Mouse (Mus musculus) embryonic facial prominence, embryonic 11.5 days (tissue): ENCODE measurements around the gene Hpd. TPM values are rescaled to one million over a fixed set of nuclear protein-coding genes. Genes with fewer than 3 reads are reported as not detected.

Source experiments
- ATAC-seq: fragments of 200-750 bp; cut with Nextera tagmentation; replicated peaks from 2 replicates; pipeline ENCODE4 v1.8.0; 2017; ENCODE audit warnings: low read depth; ENCODE audit not compliant: insufficient number of reproducible peaks, low FRiP score, low TSS enrichment
- DNase-seq: peaks from one replicate; pipeline ENCODE4 v3.0.0-alpha.2; 2015; ENCODE audit warnings: low spot score
- H3K27ac ChIP-seq: fragments of 300-500 bp; sonication (generic); replicated peaks from 2 replicates; pipeline ENCODE4 v1.5.1; 2014; ENCODE audit warnings: mild to moderate bottlenecking, low read depth, low read length, control low read depth
- H3K27me3 ChIP-seq: fragments of 300-500 bp; sonication (generic); 2 replicates; pipeline ENCODE4 v1.6.1; 2014; ENCODE audit warnings: mild to moderate bottlenecking, low read length, moderate library complexity, mixed read lengths; ENCODE audit not compliant: control insufficient read depth, insufficient read depth
- H3K36me3 ChIP-seq: fragments of 300-500 bp; sonication (generic); replicated peaks from 2 replicates; pipeline ENCODE4 v1.6.1; 2014; ENCODE audit warnings: low read depth, mild to moderate bottlenecking, low read length, moderate library complexity, mixed read lengths; ENCODE audit not compliant: control insufficient read depth, insufficient read depth
- H3K4me1 ChIP-seq: fragments of 300-500 bp; sonication (generic); 2 replicates; pipeline ENCODE4 v1.6.1; 2014; ENCODE audit warnings: low read length, mixed read lengths; ENCODE audit not compliant: control insufficient read depth, insufficient read depth
- H3K4me2 ChIP-seq: fragments of 300-500 bp; sonication (generic); 2 replicates; pipeline ENCODE4 v1.6.1; 2014; ENCODE audit warnings: low read depth, mild to moderate bottlenecking, control low read depth, low read length, moderate library complexity
- H3K4me3 ChIP-seq: fragments of 300-500 bp; sonication (generic); 2 replicates; pipeline ENCODE4 v1.5.1; 2014; ENCODE audit warnings: low read depth, low read length, control low read depth
- H3K9ac ChIP-seq: fragments of 300-500 bp; sonication (generic); replicated peaks from 2 replicates; pipeline ENCODE4 v1.6.1; 2014; ENCODE audit warnings: mild to moderate bottlenecking, control low read depth, low read length
- H3K9me3 ChIP-seq: fragments of 300-500 bp; sonication (generic); replicated peaks from 2 replicates; pipeline ENCODE4 v1.6.1; 2016; ENCODE audit warnings: mild to moderate bottlenecking, low read length, inconsistent platforms, mixed read lengths; ENCODE audit not compliant: control insufficient read depth
- WGBS: fragments of 180-500 bp; shearing (Covaris S2); extraction: QIAGEN DNeasy Blood & Tissue Kit; methylation state at CpG from one replicate; pipeline ENCODE4 v1.1.7; 2014; 5-methylcytosine and 5-hydroxymethylcytosine counted together
- polyA plus RNA-seq: library from polyadenylated mRNA; unstranded; fragments of >200 nt; fragmentation: Nextera tagmentation; extraction: Ambion mirVana; gene quantifications from 2 replicates; pipeline ENCODE4 v1.2.1, GENCODE M21; 2014

Hpd gene
- polyA plus RNA-seq, 1 experiment from 2014 or later: not detected

DNA sequence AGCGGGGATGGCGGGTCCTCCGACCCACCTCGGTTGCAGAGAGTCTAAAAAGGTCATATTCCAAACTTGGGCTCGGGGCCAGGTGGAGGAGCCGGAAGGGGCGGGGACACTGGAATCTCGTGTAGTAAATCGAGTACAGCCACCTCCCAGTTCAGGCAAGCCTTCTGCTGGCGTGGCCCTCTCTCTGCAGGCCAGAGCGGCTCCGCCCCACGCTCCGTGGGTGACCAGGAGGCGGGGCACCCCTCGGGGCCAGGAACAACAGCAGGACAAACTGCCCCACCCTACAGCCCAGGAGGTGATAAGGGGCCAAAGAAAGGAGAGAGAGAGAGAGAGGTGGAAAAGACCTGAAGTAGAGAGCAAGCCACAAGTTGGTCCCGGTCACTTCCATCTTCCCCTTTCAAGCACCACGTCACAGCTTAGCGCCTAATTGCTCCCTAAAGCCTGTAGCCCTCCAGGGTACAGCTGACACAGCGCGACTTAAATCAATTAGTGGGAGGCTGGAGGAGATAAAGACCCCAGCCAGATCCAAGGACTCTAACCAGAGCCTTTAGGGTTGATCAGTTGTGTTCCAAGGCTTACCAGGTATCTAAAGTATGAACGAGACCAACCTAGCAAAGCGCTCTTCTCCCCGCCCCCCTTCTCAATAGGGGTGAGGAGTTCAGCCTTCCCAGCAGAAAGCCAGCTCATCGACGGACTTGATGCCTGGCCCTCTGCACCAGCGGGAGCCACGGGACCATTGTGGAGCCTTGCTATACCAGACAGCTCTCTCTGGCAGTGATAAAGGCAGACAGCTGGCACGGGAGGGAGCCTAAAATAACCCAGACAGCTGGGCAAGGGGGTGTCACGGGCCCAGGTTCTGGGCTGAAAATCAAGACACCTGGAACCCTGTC lies 46.8 kb downstream of the Hpd start:
- Histone ChIP-seq H3K9ac (peak overlapping the region; percentile 50), H3K27me3 (no peaks in the 10 kb centered on the region), H3K9me3 (no peaks in the 10 kb centered on the region), H3K27ac (peak overlapping the region; percentile 100), H3K4me2 (peak overlapping the region; percentile 92), H3K4me1 (peaks cover 21% of the 10 kb centered on the region), H3K36me3 (no peaks in the 10 kb centered on the region), H3K4me3 (peak overlapping the region; percentile 98)
- peak; percentile 70 for DNase-seq
- WGBS: 2% methylated on average over 30 of the region's 30 CpGs
- ATAC-seq: no peak

DNA sequence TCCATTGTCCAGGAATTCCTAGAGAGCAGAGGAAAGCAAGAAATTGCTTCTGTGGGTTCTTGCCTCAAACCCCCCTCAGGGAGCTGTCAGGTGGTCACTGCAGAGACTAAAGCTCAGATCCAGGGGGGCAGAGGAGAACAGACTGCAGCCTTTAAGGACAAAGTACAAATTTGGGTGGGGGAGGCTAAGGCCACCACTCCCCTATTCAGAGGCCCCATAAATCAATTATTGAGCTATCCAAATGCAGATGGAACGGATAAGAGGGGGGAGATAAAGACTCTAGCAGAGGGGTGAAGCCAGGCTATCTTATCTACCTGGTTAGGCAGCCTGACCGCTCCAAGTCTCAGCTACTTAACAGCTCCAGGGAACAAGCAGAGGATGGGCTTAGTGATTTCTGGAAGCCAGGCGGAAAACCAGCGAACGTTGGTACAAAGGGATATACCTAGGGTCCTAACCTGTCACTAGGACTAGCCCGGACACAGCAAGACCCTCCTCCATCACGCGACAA lies 47.6 kb downstream of the Hpd start:
- Histone ChIP-seq H3K4me1 (peaks cover 21% of the 10 kb centered on the region), H3K36me3 (no peaks in the 10 kb centered on the region)
- WGBS: 19% methylated on average over 8 of the region's 8 CpGs

DNA sequence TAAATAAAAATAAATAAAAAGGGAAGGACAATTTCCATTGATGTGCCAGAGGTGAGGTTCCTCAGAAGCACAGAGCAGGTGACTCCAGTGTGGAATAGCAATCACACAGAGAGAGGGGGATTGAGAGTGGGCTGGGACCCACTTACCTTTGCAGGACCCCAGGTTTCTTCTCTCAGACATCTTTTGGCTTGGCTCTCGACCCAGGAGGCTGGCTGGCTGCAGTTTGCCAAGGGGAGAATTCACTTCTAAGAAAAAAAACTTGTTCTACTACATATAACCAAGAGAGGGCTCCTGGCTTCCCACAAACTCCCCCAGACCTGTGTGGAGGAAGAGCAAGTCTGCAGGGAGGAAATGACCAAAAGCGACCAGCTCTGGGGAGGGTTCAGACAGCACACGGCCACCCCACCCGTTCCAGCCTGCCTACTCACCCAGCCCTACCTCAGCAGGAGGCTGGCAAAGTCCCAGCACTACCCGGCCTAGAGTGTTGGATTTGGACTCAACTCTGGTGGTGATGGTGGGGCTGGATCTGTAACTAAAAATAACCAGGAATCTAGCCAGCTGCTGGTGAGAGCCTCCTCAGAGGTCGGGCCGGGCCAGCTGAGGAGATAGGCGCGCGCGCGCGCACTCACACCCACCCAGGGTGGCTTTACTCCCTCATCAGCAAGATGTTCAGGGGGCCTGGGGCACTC lies 48.2 kb downstream of the Hpd start:
- Histone ChIP-seq H3K27ac (peak overlapping the region; percentile 100), H3K36me3 (no peaks in the 10 kb centered on the region), H3K4me3 (peak overlapping the region; percentile 98), H3K27me3 (no peaks in the 10 kb centered on the region), H3K4me1 (peaks cover 21% of the 10 kb centered on the region), H3K9me3 (no peaks in the 10 kb centered on the region), H3K9ac (peak overlapping the region; percentile 50), H3K4me2 (peak overlapping the region; percentile 92; the same call in 1 of the 2 replicates)
- no peak for ATAC-seq
- whole genome bisulfite sequencing: 39% methylated on average over 13 of the region's 13 CpGs
- DNase-seq: no peak

More for the DNA sequence above, 47.6 kb downstream of the Hpd start:
- ATAC-seq: no peak
- H3K27me3 ChIP-seq: no peaks in the 10 kb centered on the region
- H3K4me3 ChIP-seq: peak overlapping the region; percentile 98
- peak overlapping the region; percentile 50 for H3K9ac ChIP-seq
- no peaks in the 10 kb centered on the region for H3K9me3 ChIP-seq
- DNase-seq: no peak
- H3K4me2 ChIP-seq: peak overlapping the region; percentile 92
- peak overlapping the region; percentile 100 for H3K27ac ChIP-seq

DNA sequence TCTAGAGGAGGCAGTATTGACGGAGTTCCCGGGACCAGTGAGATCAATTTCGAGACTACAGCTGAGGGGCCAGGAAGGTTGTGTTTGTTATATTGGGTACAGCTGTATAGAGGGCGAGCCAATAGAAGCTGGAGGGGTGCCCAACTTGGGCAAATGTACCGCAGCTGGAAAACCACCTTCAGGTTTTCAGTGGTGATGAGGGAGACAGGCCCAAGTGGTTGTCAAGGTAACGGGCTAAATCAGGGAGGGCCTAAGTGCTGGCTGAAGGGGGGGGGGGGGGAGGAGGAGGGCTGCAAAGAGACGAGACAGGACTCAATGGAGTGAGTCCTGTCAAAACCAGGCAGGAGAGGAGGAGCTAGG lies 48.8 kb downstream of the Hpd start:
- H3K27ac ChIP-seq: peak overlapping the region; percentile 16
- no peaks in the 10 kb centered on the region for H3K36me3 ChIP-seq
- WGBS: 21% methylated on average over 7 of the region's 7 CpGs
- no peaks in the 10 kb centered on the region for H3K27me3 ChIP-seq
- DNase-seq (peak; percentile 60), ATAC-seq (peak; percentile 3; the same call in 1 of the 2 replicates)
- peaks cover 21% of the 10 kb centered on the region for H3K4me1 ChIP-seq
- no peak overlapping the region for H3K9ac ChIP-seq
- H3K4me3 ChIP-seq: no peak overlapping the region; the same call in 1 of the 2 replicates
- H3K4me2 ChIP-seq: peak overlapping the region; percentile 13
- H3K9me3 ChIP-seq: no peaks in the 10 kb centered on the region

DNA sequence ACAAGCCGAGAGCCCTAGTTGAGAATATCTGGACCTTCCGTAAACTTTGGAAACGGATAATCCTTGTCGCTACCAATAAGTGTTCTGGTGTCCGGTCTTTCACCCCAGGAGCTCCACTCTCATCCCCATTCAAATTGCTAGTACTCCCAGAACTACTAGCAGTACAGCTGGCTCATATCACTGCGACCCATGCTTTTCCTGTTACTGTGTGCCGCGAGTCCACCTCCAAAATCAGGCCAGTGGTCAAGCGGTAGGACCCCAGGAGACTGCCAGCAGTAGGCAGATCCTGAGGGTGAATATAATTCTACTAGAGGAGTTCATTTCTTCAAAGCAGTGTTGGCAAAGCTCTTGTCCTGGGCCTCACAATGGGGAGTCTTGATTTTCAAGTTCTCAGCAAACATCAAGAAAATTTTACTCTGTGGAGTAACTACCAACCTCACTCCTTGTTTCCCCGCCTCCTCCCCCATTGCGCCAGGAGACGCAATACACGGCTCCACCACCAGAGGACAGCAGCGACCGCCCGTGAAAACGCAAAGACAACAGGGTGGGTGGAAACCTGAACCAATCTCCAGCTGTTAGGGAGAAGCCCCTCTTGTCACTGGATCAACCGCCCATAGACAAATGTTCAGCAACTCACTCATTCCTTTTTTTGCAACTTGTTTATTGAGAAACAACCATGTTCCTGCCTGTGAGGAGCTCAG lies 49.3 kb downstream of the Hpd start:
- DNase-seq (peak; percentile 83), ATAC-seq (no peak)
- Histone ChIP-seq H3K4me2 (peak overlapping the region; percentile 13; the same call in 1 of the 2 replicates), H3K27me3 (no peaks in the 10 kb centered on the region), H3K27ac (peak overlapping the region; percentile 16), H3K4me1 (peaks cover 21% of the 10 kb centered on the region), H3K4me3 (no peak overlapping the region; the same call in 1 of the 2 replicates), H3K9ac (no peak overlapping the region), H3K9me3 (no peaks in the 10 kb centered on the region), H3K36me3 (no peaks in the 10 kb centered on the region)
- 18% methylated on average over 18 of the region's 18 CpGs for WGBS

DNA sequence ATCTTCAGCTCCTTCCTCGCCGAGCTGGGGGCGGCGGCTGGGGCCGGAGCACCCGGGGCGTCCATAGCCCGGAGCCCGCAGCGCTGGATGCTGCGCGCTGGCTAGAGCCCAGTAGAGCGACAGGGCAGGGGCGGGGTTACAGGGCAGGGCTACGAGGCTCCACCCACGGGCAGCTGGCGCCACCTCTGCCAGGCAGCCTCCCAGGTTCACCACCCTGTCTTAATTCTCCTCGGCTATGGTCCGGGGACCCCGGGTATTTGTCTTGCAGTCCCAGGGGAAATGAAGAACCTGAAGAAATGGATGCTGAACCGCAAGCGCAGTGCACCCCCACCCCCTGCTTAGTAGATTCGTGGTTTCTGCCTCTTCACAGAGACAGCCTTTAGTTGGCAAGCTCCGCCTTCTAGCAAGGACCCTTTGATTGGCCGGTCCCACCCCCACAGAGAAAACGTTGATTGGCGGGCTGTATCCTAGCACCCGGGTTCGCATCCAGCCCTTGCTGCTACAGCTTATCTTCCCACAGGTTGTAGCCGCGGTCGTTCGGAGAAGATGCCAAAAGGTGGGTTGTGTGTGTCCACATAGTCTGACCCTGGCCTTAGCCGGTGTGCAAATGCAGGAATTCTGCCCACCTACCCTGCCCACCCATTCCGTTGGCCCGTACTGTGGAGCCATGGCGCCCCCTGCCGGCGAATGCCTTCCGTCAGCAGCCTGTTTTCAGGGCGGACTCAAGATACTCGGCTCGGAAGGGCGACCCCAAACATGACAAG lies 50.0 kb downstream of the Hpd start, which contains the start of gene Rhof:
TSS of gene Rhof (minus strand) at position 385 of the 764 bp plus-strand sequence.
- 2% methylated on average over 44 of the region's 44 CpGs for WGBS
- ATAC-seq: peak; percentile 41; the same call in 1 of the 2 replicates
- no peaks in the 10 kb centered on the region for H3K27me3 ChIP-seq
- H3K36me3 ChIP-seq: no peaks in the 10 kb centered on the region
- peak within 1 kb of the TSS; percentile 51 for H3K9ac ChIP-seq
- H3K4me1 ChIP-seq: peaks cover 21% of the 10 kb centered on the region
- DNase-seq: peak; percentile 72
- H3K27ac ChIP-seq: peak within 1 kb of the TSS; percentile 16
- no peaks in the 10 kb centered on the region for H3K9me3 ChIP-seq
- H3K4me3 ChIP-seq: peak within 1 kb of the TSS; percentile 27
- peak within 1 kb of the TSS; percentile 74 for H3K4me2 ChIP-seq

DNA sequence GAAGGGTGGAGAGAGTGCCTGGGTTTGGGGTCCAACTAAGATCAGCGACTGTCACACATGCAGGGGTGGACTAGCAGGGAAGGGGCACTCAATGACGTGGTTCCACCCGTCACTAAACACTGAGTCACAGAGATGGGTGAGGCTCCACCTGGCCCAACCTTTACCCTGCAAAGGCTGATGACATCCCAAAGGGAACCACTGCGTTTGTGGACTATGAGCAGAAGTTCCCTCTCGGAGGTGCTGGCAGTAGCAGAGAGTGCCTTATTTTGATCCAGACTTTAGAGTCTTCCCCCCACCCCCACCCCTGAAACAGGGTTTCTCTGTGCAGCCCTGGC lies 51.7 kb downstream of the Hpd start:
- H3K4me3 ChIP-seq: no peak overlapping the region
- H3K9me3 ChIP-seq: no peaks in the 10 kb centered on the region
- DNase-seq (no peak), ATAC-seq (no peak)
- H3K27ac ChIP-seq: no peak overlapping the region
- no peaks in the 10 kb centered on the region for H3K36me3 ChIP-seq
- H3K9ac ChIP-seq: no peak overlapping the region
- 85% methylated on average over 5 of the region's 5 CpGs for WGBS
- H3K4me1 ChIP-seq: peaks cover 12% of the 10 kb centered on the region
- no peak overlapping the region for H3K4me2 ChIP-seq
- no peaks in the 10 kb centered on the region for H3K27me3 ChIP-seq
